Mouse (Mus musculus) retina, postnatal 1 day (tissue): ENCODE results near the gene Cryab.

ENCODE experiments used
- DNase-seq: peaks from one replicate; pipeline ENCODE4 v3.0.0-alpha.2; 2012

The Cryab gene

DNA sequence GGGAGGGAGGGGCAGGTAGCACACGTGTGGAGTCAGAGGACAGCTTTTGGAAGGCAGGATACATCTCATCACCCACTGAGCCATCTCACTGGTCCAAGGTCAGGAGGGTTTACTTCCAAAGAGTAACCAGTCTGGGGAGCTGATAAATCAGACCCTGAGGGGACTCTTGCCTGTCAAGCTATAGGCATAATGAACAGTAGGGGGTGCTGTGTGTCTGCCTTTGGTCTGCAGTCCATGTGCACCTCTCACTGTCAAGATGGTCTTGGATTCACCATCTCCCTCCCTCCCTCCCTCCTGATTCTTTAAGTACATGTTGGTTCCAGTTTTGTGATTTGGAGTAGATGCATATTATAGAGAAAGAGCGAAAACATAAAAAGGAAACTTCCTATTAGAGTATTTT is 49.9 kb downstream of the Cryab start:
- DNase-seq: peak; percentile 64

- no peak for DNase-seq
Observed at GRCm38 (mm10) chr9:50803055-50803671, 52.0 kb downstream of the Cryab start.
